Mouse (Mus musculus): ENCODE measurements around the gene Crebl2.

- TF ChIP-seq CTCF (IDR thresholded peaks at IDR 0.05; ENCODE audit: extremely low read depth, insufficient read length, insufficient replicate concordance, low read depth, low read length) (no peak), POLR2A (IDR thresholded peaks at IDR 0.05; ENCODE audit: low read depth, low read length) (no peak)
These were observed 37.4 kb downstream of the Crebl2 start for GRCm38 (mm10) chr6:134867325-134867724.
